18 mouse cellular contexts compared by ENCODE assay signal in the genomic region with DNA sequence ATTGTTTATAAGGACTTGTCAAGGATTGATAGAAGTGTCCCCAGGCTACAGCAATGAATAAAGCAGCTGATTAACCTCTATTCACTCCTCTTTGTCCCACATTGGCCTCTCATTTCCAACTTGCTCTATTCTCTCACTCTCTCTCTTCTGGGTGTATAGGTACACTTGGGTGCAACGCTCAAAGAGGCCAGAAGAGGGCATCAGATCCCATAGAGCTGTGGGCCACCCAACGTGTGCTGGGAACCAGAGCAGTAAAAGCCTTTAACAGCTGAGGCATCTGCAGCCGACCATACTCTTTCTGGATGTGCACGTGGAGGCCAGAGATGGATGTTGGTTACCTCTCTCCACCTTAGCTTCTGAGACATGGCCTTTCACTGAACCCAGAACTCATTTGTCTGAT. TPM values are rescaled to one million over a fixed set of nuclear protein-coding genes. Genes with fewer than 3 reads are reported as not detected.
DNase-seq lines count a peak whose midpoint lies in the region; ATAC-seq and TF ChIP-seq lines count a peak whose summit lies in the region.
"Had no signal": no experiment of that assay in that cellular context is flagged by ENCODE, and none has a peak within 500 bp of the region (broad histone marks: within the 10 kb centered on the region; RNA-seq: fewer than 3 reads in every experiment).

No protein-coding gene starts in this region.

- WGBS in hindbrain, embryonic 15.5 days, result 63% methylated on average over 4 of the region's 4 CpGs
- 68% methylated on average over 4 of the region's 4 CpGs for WGBS in hindbrain, embryonic 13.5 days
- 73% methylated on average over 4 of the region's 4 CpGs for WGBS in midbrain, postnatal 0 days
- 70% methylated on average over 4 of the region's 4 CpGs for WGBS in midbrain, embryonic 16.5 days

- no peaks in the 10 kb centered on the region for H3K36me3 ChIP-seq in hindbrain, embryonic 15.5 days
- H3K36me3 ChIP-seq in hindbrain, embryonic 13.5 days, result no peaks in the 10 kb centered on the region
- no peaks in the 10 kb centered on the region for H3K36me3 ChIP-seq in midbrain, postnatal 0 days (ENCODE audit: insufficient read depth, low read length)
- H3K36me3 ChIP-seq in midbrain, embryonic 16.5 days (ENCODE audit: control insufficient read depth, insufficient read depth, low read length), result no peaks in the 10 kb centered on the region
- H3K36me3 ChIP-seq: embryonic facial prominence, embryonic 15.5 days; forebrain, embryonic 15.5 days; heart, embryonic 10.5 days; limb, embryonic 10.5 days; midbrain, embryonic 10.5 days had no signal

- peaks cover 27% of the 10 kb centered on the region for H3K4me1 ChIP-seq in hindbrain, embryonic 15.5 days (replicated peaks)
- H3K4me1 ChIP-seq in hindbrain, embryonic 13.5 days (replicated peaks), result peaks cover 50% of the 10 kb centered on the region
- peaks cover 14% of the 10 kb centered on the region; the same call in 1 of the 2 replicates for H3K4me1 ChIP-seq in midbrain, postnatal 0 days (ENCODE audit: insufficient read depth, low read length)
- peaks cover 23% of the 10 kb centered on the region for H3K4me1 ChIP-seq in midbrain, embryonic 16.5 days (ENCODE audit: control insufficient read depth, insufficient read depth, low read length)

- peak overlapping the region; percentile 42; the same call in 1 of the 2 replicates for H3K27ac ChIP-seq in hindbrain, embryonic 15.5 days (replicated peaks)
- no peak overlapping the region; the same call in 1 of the 2 replicates for H3K27ac ChIP-seq in hindbrain, embryonic 13.5 days
- H3K27ac ChIP-seq in midbrain, postnatal 0 days (ENCODE audit: low read depth, low read length), result no peak overlapping the region
- no peak overlapping the region for H3K27ac ChIP-seq in midbrain, embryonic 16.5 days (ENCODE audit: low read length)
- H3K27ac ChIP-seq: embryonic facial prominence, embryonic 15.5 days; forebrain, embryonic 15.5 days; heart, embryonic 10.5 days; limb, embryonic 10.5 days; midbrain, embryonic 10.5 days had no signal

- no peak for DNase-seq in midbrain, postnatal 0 days (ENCODE audit: low spot score)
- peak; percentile 86 for DNase-seq in ES-CJ7 (ENCODE audit: low read depth, low spot score)
- no peak for DNase-seq in brain, embryonic 14.5 days (ENCODE audit: low read depth)
- DNase-seq in left cerebral cortex, adult 9 months (ENCODE audit: low spot score in 2 of 2), result no peak
- DNase-seq: adrenal gland, adult 2 months; gastrocnemius, postnatal 10 days; heart, postnatal 4 days; kidney, adult 18-20 months had no signal

- H3K27me3 ChIP-seq in hindbrain, embryonic 15.5 days, result no peaks in the 10 kb centered on the region
- no peaks in the 10 kb centered on the region for H3K27me3 ChIP-seq in hindbrain, embryonic 13.5 days
- H3K27me3 ChIP-seq in midbrain, postnatal 0 days (ENCODE audit: insufficient read depth, low read length), result no peaks in the 10 kb centered on the region
- no peaks in the 10 kb centered on the region for H3K27me3 ChIP-seq in midbrain, embryonic 16.5 days (ENCODE audit: control insufficient read depth, insufficient read depth, low read depth, low read length)
- H3K27me3 ChIP-seq: forebrain, embryonic 15.5 days had no signal

- no peaks in the 10 kb centered on the region for H3K9me3 ChIP-seq in hindbrain, embryonic 15.5 days
- H3K9me3 ChIP-seq in hindbrain, embryonic 13.5 days, result no peaks in the 10 kb centered on the region
- no peaks in the 10 kb centered on the region for H3K9me3 ChIP-seq in midbrain, postnatal 0 days (ENCODE audit: low read length)
- no peaks in the 10 kb centered on the region; the same call in 1 of the 2 replicates for H3K9me3 ChIP-seq in midbrain, embryonic 16.5 days (replicated peaks; ENCODE audit: control insufficient read depth, low read length, poor library complexity, severe bottlenecking)
- H3K9me3 ChIP-seq: embryonic facial prominence, embryonic 15.5 days; forebrain, embryonic 15.5 days; heart, embryonic 10.5 days; limb, embryonic 10.5 days; midbrain, embryonic 10.5 days had no signal

- TF ChIP-seq POLR2A in brain, embryonic 14.5 days (IDR thresholded peaks at IDR 0.05; ENCODE audit: borderline replicate concordance, extremely low read depth, insufficient read depth, insufficient read length, poor library complexity, severe bottlenecking), result no peak

- no peak overlapping the region for H3K4me2 ChIP-seq in hindbrain, embryonic 15.5 days
- no peak overlapping the region for H3K4me2 ChIP-seq in hindbrain, embryonic 13.5 days
- H3K4me2 ChIP-seq in midbrain, postnatal 0 days (ENCODE audit: low read depth, low read length, poor library complexity, severe bottlenecking), result no peak overlapping the region
- H3K4me2 ChIP-seq in midbrain, embryonic 16.5 days (ENCODE audit: low read length), result no peak overlapping the region
- H3K4me2 ChIP-seq: embryonic facial prominence, embryonic 15.5 days; forebrain, embryonic 15.5 days had no signal

- H3K9ac ChIP-seq in hindbrain, embryonic 15.5 days, result no peak overlapping the region
- no peak overlapping the region for H3K9ac ChIP-seq in hindbrain, embryonic 13.5 days
- H3K9ac ChIP-seq in midbrain, postnatal 0 days (replicated peaks; ENCODE audit: low read length, poor library complexity, severe bottlenecking), result no peak overlapping the region
- H3K9ac ChIP-seq in midbrain, embryonic 16.5 days (ENCODE audit: low read depth, low read length), result no peak overlapping the region
- H3K9ac ChIP-seq: embryonic facial prominence, embryonic 15.5 days; forebrain, embryonic 15.5 days had no signal

- H3K4me3 ChIP-seq in hindbrain, embryonic 15.5 days, result no peak overlapping the region
- H3K4me3 ChIP-seq in hindbrain, embryonic 13.5 days, result no peak overlapping the region
- no peak overlapping the region for H3K4me3 ChIP-seq in midbrain, postnatal 0 days (ENCODE audit: low read depth, low read length)
- no peak overlapping the region for H3K4me3 ChIP-seq in midbrain, embryonic 16.5 days (ENCODE audit: low read depth, low read length)
- H3K4me3 ChIP-seq: embryonic facial prominence, embryonic 15.5 days; forebrain, embryonic 15.5 days; heart, embryonic 10.5 days; limb, embryonic 10.5 days; midbrain, embryonic 10.5 days had no signal

- no peak for ATAC-seq in hindbrain, embryonic 15.5 days (ENCODE audit: low FRiP score, low read depth)
- ATAC-seq in hindbrain, embryonic 13.5 days (ENCODE audit: low FRiP score), result no peak
- ATAC-seq in midbrain, postnatal 0 days (ENCODE audit: low FRiP score), result no peak
- no peak for ATAC-seq in midbrain, embryonic 16.5 days
- no peak for ATAC-seq in activated CD4-positive, CD25-positive, alpha-beta regulatory T cell, adult 4 months
- ATAC-seq: forebrain, embryonic 15.5 days had no signal

- TF ChIP-seq CTCF in midbrain, postnatal 0 days (IDR thresholded peaks at IDR 0.05), result peak; percentile 43
- TF ChIP-seq CTCF in brain, embryonic 14.5 days (IDR thresholded peaks at IDR 0.05; ENCODE audit: borderline replicate concordance, extremely low read depth, insufficient read depth, insufficient read length), result peak; percentile 23; the same call in 1 of the 2 replicates

RNA-seq across cellular contexts. Expression of a gene that starts 3.6 kb away (rescaled TPM):
- 79.4 and 90.0 TPM in 2 replicates for polyA plus RNA-seq in hindbrain, embryonic 15.5 days (2015; fragmentation: Nextera tagmentation; extraction: Ambion mirVana)
- 88.0 and 90.6 TPM in 2 replicates for polyA plus RNA-seq in hindbrain, embryonic 13.5 days (2015; fragmentation: Nextera tagmentation; extraction: Ambion mirVana)
- total RNA-seq in midbrain, postnatal 0 days (2014; rRNA removed), result 85.2 and 123 TPM in 2 replicates
- 52.5 and 58.8 TPM in 2 replicates for polyA plus RNA-seq in midbrain, postnatal 0 days (2015; fragmentation: Nextera tagmentation; extraction: Ambion mirVana)
- 76.2 and 89.7 TPM in 2 replicates for polyA plus RNA-seq in midbrain, embryonic 16.5 days (2015; fragmentation: Nextera tagmentation; extraction: Ambion mirVana)
- 57.1 and 82.6 TPM in 2 replicates for polyA plus RNA-seq in brain, embryonic 14.5 days (2012; rRNA removed)
- not detected for polyA plus RNA-seq in activated CD4-positive, CD25-positive, alpha-beta regulatory T cell, adult 4 months (2017; shearing (Covaris generic))
- polyA plus RNA-seq: limb, embryonic 10.5 days had no signal

RNA-seq across cellular contexts. Expression of a gene that starts 24.9 kb away (rescaled TPM):
- polyA plus RNA-seq in hindbrain, embryonic 15.5 days (2015; fragmentation: Nextera tagmentation; extraction: Ambion mirVana), result 616 and 619 TPM in 2 replicates
- polyA plus RNA-seq in hindbrain, embryonic 13.5 days (2015; fragmentation: Nextera tagmentation; extraction: Ambion mirVana), result 593 and 594 TPM in 2 replicates
- 158 and 172 TPM in 2 replicates for total RNA-seq in midbrain, postnatal 0 days (2014; rRNA removed)
- 656 and 707 TPM in 2 replicates for polyA plus RNA-seq in midbrain, postnatal 0 days (2015; fragmentation: Nextera tagmentation; extraction: Ambion mirVana)
- polyA plus RNA-seq in midbrain, embryonic 16.5 days (2015; fragmentation: Nextera tagmentation; extraction: Ambion mirVana), result 565 and 600 TPM in 2 replicates
- polyA plus RNA-seq in brain, embryonic 14.5 days (2012; rRNA removed), result 476 and 499 TPM in 2 replicates
- 100 to 1,000 TPM; 625 to 710 TPM for polyA plus RNA-seq in activated CD4-positive, CD25-positive, alpha-beta regulatory T cell, adult 4 months (2017; shearing (Covaris generic))

RNA-seq across cellular contexts. Expression of a gene that starts 24.9 kb away (rescaled TPM):
- polyA plus RNA-seq in hindbrain, embryonic 15.5 days (2015; fragmentation: Nextera tagmentation; extraction: Ambion mirVana), result 0.25 and 0.60 TPM in 2 replicates
- polyA plus RNA-seq in hindbrain, embryonic 13.5 days (2015; fragmentation: Nextera tagmentation; extraction: Ambion mirVana), result 0.25 and 0.65 TPM in 2 replicates
- not detected in 2 replicates for total RNA-seq in midbrain, postnatal 0 days (2014; rRNA removed)
- 0.33 and 0.44 TPM in 2 replicates for polyA plus RNA-seq in midbrain, postnatal 0 days (2015; fragmentation: Nextera tagmentation; extraction: Ambion mirVana)
- 0.24 and 0.46 TPM in 2 replicates for polyA plus RNA-seq in midbrain, embryonic 16.5 days (2015; fragmentation: Nextera tagmentation; extraction: Ambion mirVana)
- polyA plus RNA-seq in brain, embryonic 14.5 days (2012; rRNA removed), result 0.08 and 0.15 TPM in 2 replicates
- polyA plus RNA-seq in activated CD4-positive, CD25-positive, alpha-beta regulatory T cell, adult 4 months (2017; shearing (Covaris generic)), result under 1 TPM in 1 of 2 experiments, not detected in 1; 0.95 TPM
- total RNA-seq: gastrocnemius, postnatal 10 days; heart, postnatal 4 days had no signal
- polyA plus RNA-seq: limb, embryonic 10.5 days; neural tube, embryonic 11.5 days had no signal

RNA-seq across cellular contexts. Expression of a gene that starts 58.9 kb away (rescaled TPM):
- 88.4 and 89.2 TPM in 2 replicates for polyA plus RNA-seq in hindbrain, embryonic 15.5 days (2015; fragmentation: Nextera tagmentation; extraction: Ambion mirVana)
- 80.6 and 80.8 TPM in 2 replicates for polyA plus RNA-seq in hindbrain, embryonic 13.5 days (2015; fragmentation: Nextera tagmentation; extraction: Ambion mirVana)
- 44.9 and 67.3 TPM in 2 replicates for total RNA-seq in midbrain, postnatal 0 days (2014; rRNA removed)
- 99.2 and 100 TPM in 2 replicates for polyA plus RNA-seq in midbrain, postnatal 0 days (2015; fragmentation: Nextera tagmentation; extraction: Ambion mirVana)
- 87.2 and 87.8 TPM in 2 replicates for polyA plus RNA-seq in midbrain, embryonic 16.5 days (2015; fragmentation: Nextera tagmentation; extraction: Ambion mirVana)
- 36.9 and 39.3 TPM in 2 replicates for polyA plus RNA-seq in brain, embryonic 14.5 days (2012; rRNA removed)
- 10 to 100 TPM; 41.4 to 47.0 TPM for polyA plus RNA-seq in activated CD4-positive, CD25-positive, alpha-beta regulatory T cell, adult 4 months (2017; shearing (Covaris generic))

Comparison
In these comparisons a context has a peak if more than half of its experiments do, and no peak if none do; other contexts are left out.
1. RNA of a gene that starts 3.6 kb away (polyA plus RNA-seq): 88.0 to 90.6 TPM in hindbrain, embryonic 13.5 days, 57.1 to 82.6 TPM in brain, embryonic 14.5 days, 79.4 to 90.0 TPM in hindbrain, embryonic 15.5 days, 76.2 to 89.7 TPM in midbrain, embryonic 16.5 days and 52.5 to 58.8 TPM in midbrain, postnatal 0 days; not detected in activated CD4-positive, CD25-positive, alpha-beta regulatory T cell, adult 4 months; every median in the first group is over 10 times any median in the second.